Mouse (Mus musculus): ENCODE measurements at regions not wholly inside any gene's neighbourhood (a gene's known extent, or its start where the extent isn't known, plus 50 kb on each side); places are given as distances from the start of the nearest gene placed in this dataset.

- TF ChIP-seq CTCF (IDR thresholded peaks at IDR 0.05 in 2 of 3, conservative IDR thresholded peaks at IDR 0.05 in 1 of 3; ENCODE audit: control insufficient read depth in 1 of 3, insufficient read depth in 1 of 3, low read depth in 2 of 3, low read length in 3 of 3, poor library complexity in 1 of 3, severe bottlenecking in 1 of 3), result no peak
- TF ChIP-seq EP300 (IDR thresholded peaks at IDR 0.05; ENCODE audit: low read depth in 1 of 2, low read length in 2 of 2), result no peak
- no peak for TF ChIP-seq NELFE (IDR thresholded peaks at IDR 0.05; ENCODE audit: low read depth, low read length)
- no peak for TF ChIP-seq POLR2AphosphoS2 (IDR thresholded peaks at IDR 0.05; ENCODE audit: low read length)
Measured at GRCm38 (mm10) chr2:171737761-171738160, 305.5 kb downstream of the Cbln4 start.

All from MEL (cell line).